Mouse (Mus musculus) CH12.LX (cell line): ENCODE measurements around the gene Klhl29. TPM values are rescaled to one million over a fixed set of nuclear protein-coding genes. Genes with fewer than 3 reads are reported as not detected.

Experiments
- DNase-seq: peaks from one replicate; pipeline ENCODE4 v3.0.0-alpha.2; 2013; ENCODE audit errors: extremely low read depth
- H3K27ac ChIP-seq: 2 replicates; pipeline ENCODE4 v1.5.1; 2012; ENCODE audit warnings: low read depth, mild to moderate bottlenecking, control low read depth, moderate library complexity; ENCODE audit not compliant: insufficient read depth
- H3K27me3 ChIP-seq: replicated peaks from 2 replicates; pipeline ENCODE3; 2012; ENCODE audit warnings: inconsistent platforms
- H3K36me3 ChIP-seq, 2 experiments: replicated peaks in 1 of 2; 2 replicates each; pipeline versions ENCODE3 to v1.6.1; 2012; ENCODE audit warnings: inconsistent platforms in 1 of 2, low read length in 1 of 2, mild to moderate bottlenecking in 1 of 2, mixed read lengths in 1 of 2, moderate library complexity in 1 of 2; ENCODE audit not compliant: control insufficient read depth in 1 of 2, insufficient read depth in 1 of 2
- H3K4me1 ChIP-seq, 2 experiments: 2 replicates each; pipeline ENCODE4 v1.6.1; 2012; ENCODE audit warnings: inconsistent platforms in 1 of 2, moderate library complexity in 1 of 2; ENCODE audit not compliant: insufficient read depth in 2 of 2, control insufficient read depth in 1 of 2
- H3K4me2 ChIP-seq: 2 replicates; pipeline ENCODE4 v1.6.1; 2012; ENCODE audit warnings: low read depth, mild to moderate bottlenecking, control low read depth; ENCODE audit not compliant: poor library complexity, insufficient read depth, severe bottlenecking
- H3K4me3 ChIP-seq, 3 experiments: fragments of 150-350 bp in 1 of 3; sonication (generic) in 1 of 3; replicated peaks in 1 of 3; 2 replicates each; pipeline versions ENCODE3 to v1.5.1; 2011 to 2012; ENCODE audit warnings: low read depth in 2 of 3, low read length in 2 of 3, mild to moderate bottlenecking in 2 of 3, moderate library complexity in 2 of 3, control low read depth in 1 of 3, improper control_type of control experiment in 1 of 3, inconsistent platforms in 1 of 3, mixed read lengths in 1 of 3; ENCODE audit not compliant: poor library complexity in 1 of 3
- H3K79me2 ChIP-seq: replicated peaks from 2 replicates; pipeline ENCODE4 v1.6.1; 2012; ENCODE audit warnings: mild to moderate bottlenecking, moderate library complexity; ENCODE audit not compliant: control insufficient read depth, poor library complexity, insufficient read depth, severe bottlenecking; ENCODE audit errors: extremely low read depth
- H3K9ac ChIP-seq: 2 replicates; pipeline ENCODE4 v1.6.1; 2012; ENCODE audit warnings: low read depth, mild to moderate bottlenecking, control low read depth, moderate library complexity; ENCODE audit not compliant: insufficient read depth
- H3K9me3 ChIP-seq: replicated peaks from 2 replicates; pipeline ENCODE3; 2012; ENCODE audit warnings: low read length, inconsistent platforms, mixed read lengths
- CHD2 ChIP-seq: IDR thresholded peaks from 2 replicates; pipeline ENCODE4 v1.6.1; 2011; ENCODE audit warnings: low read length, improper control_type of control experiment
- CTCF ChIP-seq, 2 experiments: IDR thresholded peaks in 1 of 2; conservative IDR thresholded peaks in 1 of 2; 2 replicates each; pipeline ENCODE4 v1.5.1; 2011 to 2012; ENCODE audit warnings: low read depth in 2 of 2, low read length in 2 of 2, improper control_type of control experiment in 1 of 2, inconsistent platforms in 1 of 2, mild to moderate bottlenecking in 1 of 2, moderate library complexity in 1 of 2
- E2F4 ChIP-seq: IDR thresholded peaks from 2 replicates; pipeline ENCODE4 v1.6.1; 2011; ENCODE audit warnings: low read depth, low read length, improper control_type of control experiment; ENCODE audit not compliant: insufficient replicate concordance
- EP300 ChIP-seq: IDR thresholded peaks from 2 replicates; pipeline ENCODE4 v1.6.1; 2011; ENCODE audit warnings: low read length, improper control_type of control experiment
- HCFC1 ChIP-seq: IDR thresholded peaks from 2 replicates; pipeline ENCODE4 v1.6.1; 2012; ENCODE audit warnings: low read depth, mild to moderate bottlenecking, inconsistent platforms, low read length, improper control_type of control experiment
- IRF4 ChIP-seq: IDR thresholded peaks from 2 replicates; pipeline ENCODE4 v1.6.1; 2014; ENCODE audit warnings: low read depth, mild to moderate bottlenecking, inconsistent platforms, low read length, improper control_type of control experiment
- KAT2A ChIP-seq: IDR thresholded peaks from 2 replicates; pipeline ENCODE4 v1.6.1; 2012; ENCODE audit warnings: low read length, improper control_type of control experiment, inconsistent platforms; ENCODE audit not compliant: insufficient replicate concordance
- MAFK ChIP-seq: IDR thresholded peaks from 2 replicates; pipeline ENCODE4 v1.6.1; 2011; ENCODE audit warnings: low read length, improper control_type of control experiment; ENCODE audit not compliant: insufficient replicate concordance
- MAZ ChIP-seq: IDR thresholded peaks from 2 replicates; pipeline ENCODE4 v1.6.1; 2012; ENCODE audit warnings: low read depth, mild to moderate bottlenecking, inconsistent platforms, low read length, improper control_type of control experiment, moderate library complexity
- MEF2A ChIP-seq: IDR thresholded peaks from 2 replicates; pipeline ENCODE4 v1.6.1; 2014; ENCODE audit warnings: low read depth, mild to moderate bottlenecking, inconsistent platforms, low read length, improper control_type of control experiment, borderline replicate concordance
- MXI1 ChIP-seq: IDR thresholded peaks from 2 replicates; pipeline ENCODE4 v1.6.1; 2011; ENCODE audit warnings: mild to moderate bottlenecking, low read depth, low read length, improper control_type of control experiment
- MYC ChIP-seq: IDR thresholded peaks from 2 replicates; pipeline ENCODE4 v1.6.1; 2011; ENCODE audit warnings: low read depth, mild to moderate bottlenecking, improper control_type of control experiment, low read length
- RAD21 ChIP-seq: IDR thresholded peaks from 2 replicates; pipeline ENCODE4 v1.6.1; 2011; ENCODE audit warnings: low read depth, mild to moderate bottlenecking, low read length, improper control_type of control experiment, moderate library complexity
- TBP ChIP-seq: conservative IDR thresholded peaks from 2 replicates; pipeline ENCODE4 v1.6.1; 2011; ENCODE audit warnings: low read depth, low read length, improper control_type of control experiment
- TCF12 ChIP-seq: IDR thresholded peaks from 2 replicates; pipeline ENCODE4 v1.6.1; 2014; ENCODE audit warnings: low read depth, mild to moderate bottlenecking, inconsistent platforms, low read length, improper control_type of control experiment
- UBTF ChIP-seq: IDR thresholded peaks from 2 replicates; pipeline ENCODE4 v1.6.1; 2012; ENCODE audit warnings: low read depth, mild to moderate bottlenecking, inconsistent platforms, low read length, improper control_type of control experiment, moderate library complexity
- USF1 ChIP-seq: IDR thresholded peaks from 2 replicates; pipeline ENCODE4 v1.6.1; 2014; ENCODE audit warnings: low read depth, mild to moderate bottlenecking, inconsistent platforms, low read length, improper control_type of control experiment
- ZC3H11A ChIP-seq: IDR thresholded peaks from 2 replicates; pipeline ENCODE4 v1.6.1; 2012; ENCODE audit warnings: low read depth, mild to moderate bottlenecking, inconsistent platforms, low read length, improper control_type of control experiment
- ZNF384 ChIP-seq: IDR thresholded peaks from 2 replicates; pipeline ENCODE4 v1.6.1; 2012; ENCODE audit warnings: low read depth, low read length, improper control_type of control experiment, inconsistent platforms
- dilution Hi-C: fragments of 300-500 bp; cut with MboI; formaldehyde crosslinking; loops from 2 replicates; pipeline ENCODE4 v1.14.3; 2020; ENCODE audit warnings: low sequenced_read_pairs; ENCODE audit not compliant: extremely low pct_unique_long_range_greater_than_20kb, extremely low pct_ligation_motif_present
- in situ Hi-C: fragments of 300-500 bp; cut with MboI; formaldehyde crosslinking; loops from 3 replicates; pipeline ENCODE4 v1.14.3; 2019; ENCODE audit warnings: low sequenced_read_pairs, low pct_ligation_motif_present, low pct_unique_long_range_greater_than_20kb, mixed read lengths
- polyA plus RNA-seq: library from polyadenylated mRNA; unstranded; fragments of >175 nt; gene quantifications from 2 replicates; pipeline ENCODE4 v1.2.1, GENCODE M21; 2012; ENCODE audit warnings: low read depth; ENCODE audit not compliant: insufficient read length
- total RNA-seq, 2 experiments: library from RNA; depleted of rRNA; stranded (reverse); fragments of 300-350 nt in 1 of 2; fragments of >200 nt in 1 of 2; gene quantifications; 2 replicates each; pipeline ENCODE4 v1.2.3; 2012 to 2014

Klhl29 gene
- total and polyA plus RNA-seq, 3 experiments = 0.04 TPM; not detected in 2

DNA sequence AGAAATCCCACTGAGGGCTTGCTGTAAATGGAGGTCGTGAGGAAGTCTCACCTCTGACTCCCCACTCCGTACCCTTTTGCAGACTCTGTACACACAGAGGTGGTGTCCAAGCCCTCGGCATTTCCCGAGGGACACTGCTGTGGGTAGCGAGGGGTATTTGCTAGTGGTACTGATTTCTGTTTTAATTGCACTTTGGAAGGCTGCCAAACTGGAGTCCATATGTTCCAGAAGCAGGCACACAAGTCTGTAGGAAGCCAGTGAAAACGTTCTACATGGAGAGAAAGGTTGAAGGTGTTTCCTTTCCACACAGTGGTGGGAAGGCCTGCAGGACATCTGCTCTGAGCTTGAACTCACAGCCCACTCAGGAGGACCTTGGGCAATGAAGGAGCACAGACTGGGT lies 181.3 kb downstream of the Klhl29 start:
- no peaks in the 10 kb centered on the region for H3K36me3 ChIP-seq

GRCm38 (mm10) chr12:5192380-5192718 lies 183.1 kb downstream of the Klhl29 start:
- Histone ChIP-seq H3K9ac (no peak overlapping the region), H3K36me3 (no peaks in the 10 kb centered on the region), H3K27ac (no peak overlapping the region), H3K9me3 (no peaks in the 10 kb centered on the region)
- dilution Hi-C loops = no loop called here
- no peak for TF ChIP-seq MAFK
- no peak for TF ChIP-seq MEF2A
- TF ChIP-seq, all 38 proteins: peak for 0
- Histone ChIP-seq H3K4me2 (no peak overlapping the region), H3K79me2 (no peaks in the 10 kb centered on the region), H3K4me3 (no peak overlapping the region), H3K27me3 (no peaks in the 10 kb centered on the region), H3K4me1 (peaks cover 0 to 18% of the 10 kb centered on the region in 2 experiments; a peak in 2 of 4 replicates)
- DNase-seq = no peak
- in situ Hi-C loops = no loop called here

More for the DNA sequence above, 181.3 kb downstream of the Klhl29 start:
- Histone ChIP-seq H3K27me3 (no peaks in the 10 kb centered on the region), H3K9ac (no peak overlapping the region), H3K4me2 (no peak overlapping the region), H3K4me3 (no peak overlapping the region), H3K27ac (no peak overlapping the region), H3K4me1 (peaks cover 0 to 6% of the 10 kb centered on the region in 2 experiments; a peak in 2 of 4 replicates), H3K79me2 (no peaks in the 10 kb centered on the region), H3K9me3 (no peaks in the 10 kb centered on the region)
- no peak for TF ChIP-seq TBP
- no peak for TF ChIP-seq HCFC1
- TF ChIP-seq ZNF384 = no peak
- no peak for TF ChIP-seq CHD2
- TF ChIP-seq MXI1 = no peak
- no peak for TF ChIP-seq ZC3H11A
- TF ChIP-seq MYC = no peak
- TF ChIP-seq USF1 = no peak
- no peak for TF ChIP-seq MAZ
- TF ChIP-seq IRF4 = no peak
- TF ChIP-seq E2F4 = no peak
- TF ChIP-seq RAD21 = no peak
- TF ChIP-seq KAT2A = no peak
- no peak for TF ChIP-seq EP300
- TF ChIP-seq UBTF = no peak
- no peak for TF ChIP-seq CTCF (conservative IDR thresholded peaks at IDR 0.05 in 1 of 2, IDR thresholded peaks at IDR 0.05 in 1 of 2; ENCODE audit: low read depth in 2 of 2, low read length in 2 of 2)
- no peak for TF ChIP-seq TCF12
- no peak for DNase-seq
- in situ Hi-C loops (no loop called here), dilution Hi-C loops (no loop called here)
